Mouse (Mus musculus) heart, embryonic 14.5 days (tissue): ENCODE results near the gene Tmem209. TPM values are rescaled to one million over a fixed set of nuclear protein-coding genes. Genes with fewer than 3 reads are reported as not detected.

Experiments
- ATAC-seq: fragments of 200-750 bp; cut with Nextera tagmentation; 2 replicates; pipeline ENCODE4 v1.8.0; 2017; ENCODE audit warnings: low read depth, moderate TSS enrichment; ENCODE audit not compliant: insufficient number of reproducible peaks, insufficient read depth, low FRiP score
- H3K27ac ChIP-seq, 2 experiments: fragments of 200-500 bp in 1 of 2; fragments of 300-500 bp in 1 of 2; sonication (generic) in 1 of 2; replicated peaks in 1 of 2; 2 replicates each; pipeline ENCODE4 v1.5.1; 2012 to 2014; ENCODE audit warnings: low read depth in 2 of 2, low read length in 2 of 2, control low read depth in 1 of 2, mild to moderate bottlenecking in 1 of 2, mixed read lengths in 1 of 2; ENCODE audit not compliant: control insufficient read depth in 1 of 2, insufficient read depth in 1 of 2
- H3K27me3 ChIP-seq: fragments of 300-500 bp; sonication (generic); 2 replicates; pipeline ENCODE4 v1.6.1; 2014; ENCODE audit warnings: mild to moderate bottlenecking, low read length, control low read depth; ENCODE audit not compliant: control insufficient read depth, insufficient read depth
- H3K36me3 ChIP-seq: fragments of 300-500 bp; sonication (generic); 2 replicates; pipeline ENCODE4 v1.6.1; 2014; ENCODE audit warnings: mild to moderate bottlenecking, control low read depth, low read length, mixed read lengths; ENCODE audit not compliant: control insufficient read depth, insufficient read depth
- H3K4me1 ChIP-seq, 2 experiments: fragments of 200-500 bp in 1 of 2; fragments of 300-500 bp in 1 of 2; sonication (generic) in 1 of 2; 2 replicates each; pipeline ENCODE4 v1.6.1; 2012 to 2014; ENCODE audit warnings: low read length in 2 of 2, control low read depth in 1 of 2, mixed read lengths in 1 of 2; ENCODE audit not compliant: control insufficient read depth in 2 of 2, insufficient read depth in 2 of 2
- H3K4me2 ChIP-seq: fragments of 300-500 bp; sonication (generic); 2 replicates; pipeline ENCODE4 v1.6.1; 2014; ENCODE audit warnings: mild to moderate bottlenecking, low read length
- H3K4me3 ChIP-seq, 2 experiments: fragments of 200-500 bp in 1 of 2; fragments of 300-500 bp in 1 of 2; sonication (generic) in 1 of 2; 2 replicates each; pipeline ENCODE4 v1.5.1; 2012 to 2014; ENCODE audit warnings: low read length in 2 of 2, mild to moderate bottlenecking in 2 of 2, control low read depth in 1 of 2, low read depth in 1 of 2, moderate library complexity in 1 of 2; ENCODE audit not compliant: control insufficient read depth in 1 of 2, insufficient read depth in 1 of 2
- H3K9ac ChIP-seq: fragments of 300-500 bp; sonication (generic); 2 replicates; pipeline ENCODE4 v1.6.1; 2014; ENCODE audit warnings: mild to moderate bottlenecking, low read length
- H3K9me3 ChIP-seq: fragments of 300-500 bp; sonication (generic); 2 replicates; pipeline ENCODE4 v1.6.1; 2016; ENCODE audit warnings: low read length, control low read depth; ENCODE audit not compliant: control insufficient read depth
- WGBS: fragments of 180-500 bp; shearing (Covaris S2); extraction: QIAGEN DNeasy Blood & Tissue Kit; methylation state at CpG from one replicate; pipeline ENCODE4 v1.1.7; 2014; 5-methylcytosine and 5-hydroxymethylcytosine counted together
- polyA plus RNA-seq: library from polyadenylated mRNA; unstranded; fragments of >200 nt; fragmentation: Nextera tagmentation; extraction: Ambion mirVana; gene quantifications from 2 replicates; pipeline ENCODE4 v1.2.1, GENCODE M21; 2014

Tmem209 gene
- polyA plus RNA-seq, 1 experiment from 2014 or later, result 26.3 TPM

DNA sequence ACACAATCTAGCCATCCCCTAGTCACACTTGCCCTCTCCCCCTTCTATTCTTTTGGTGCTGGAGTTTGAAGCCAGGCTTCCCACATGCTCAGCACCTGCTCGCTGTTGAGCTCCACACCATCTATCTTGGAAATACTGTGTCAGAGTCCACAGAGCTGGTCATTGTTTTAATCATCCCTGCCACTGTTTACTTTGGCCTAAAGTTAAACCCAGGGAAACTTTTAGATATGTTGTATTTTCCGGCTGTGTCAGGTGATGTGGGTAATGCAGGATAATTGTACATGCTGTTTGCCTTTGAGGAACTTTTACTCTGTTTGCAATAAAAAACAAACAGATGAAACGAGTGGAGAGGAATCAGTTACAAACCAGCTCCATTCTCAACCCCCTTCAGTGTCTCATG is 72.5 kb downstream of the Tmem209 start:
- H3K9ac ChIP-seq, result no peak overlapping the region
- peaks cover 27% of the 10 kb centered on the region for H3K36me3 ChIP-seq
- no peaks in the 10 kb centered on the region for H3K9me3 ChIP-seq
- ATAC-seq, result no peak
- no peak overlapping the region for H3K4me3 ChIP-seq
- no peak overlapping the region for H3K4me2 ChIP-seq
- H3K27ac ChIP-seq, result no peak overlapping the region
- peaks cover 2 to 20% of the 10 kb centered on the region in 2 experiments; a peak in 3 of 4 replicates for H3K4me1 ChIP-seq
- no peaks in the 10 kb centered on the region for H3K27me3 ChIP-seq
- 63% methylated on average over 3 of the region's 3 CpGs for WGBS

DNA sequence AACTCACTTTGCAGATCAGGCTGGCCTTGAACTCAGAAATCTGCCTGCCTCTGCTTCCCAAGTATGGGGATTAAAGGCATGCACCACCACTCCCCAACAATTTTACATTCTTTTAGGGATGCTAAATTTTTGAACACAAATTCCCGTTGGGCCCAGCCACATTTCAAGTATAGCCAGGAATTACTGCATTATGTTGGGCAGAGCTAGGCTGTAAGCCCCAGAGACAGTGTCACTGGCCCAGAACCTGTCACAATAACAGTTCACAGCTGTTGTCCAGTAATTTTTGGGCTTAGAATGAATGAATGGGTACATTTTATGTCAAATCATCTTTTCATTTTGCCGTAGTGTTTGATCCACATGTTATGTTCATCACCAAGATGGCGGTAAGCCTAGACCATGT is 73.1 kb downstream of the Tmem209 start:
- Histone ChIP-seq H3K4me2 (no peak overlapping the region), H3K36me3 (peaks cover 22% of the 10 kb centered on the region), H3K4me1 (peaks cover 2 to 23% of the 10 kb centered on the region in 2 experiments; a peak in 3 of 4 replicates), H3K27ac (no peak overlapping the region), H3K9me3 (no peaks in the 10 kb centered on the region), H3K4me3 (no peak overlapping the region), H3K9ac (no peak overlapping the region), H3K27me3 (no peaks in the 10 kb centered on the region)
- ATAC-seq, result no peak
- 86% methylated on average over 3 of the region's 3 CpGs for WGBS

DNA sequence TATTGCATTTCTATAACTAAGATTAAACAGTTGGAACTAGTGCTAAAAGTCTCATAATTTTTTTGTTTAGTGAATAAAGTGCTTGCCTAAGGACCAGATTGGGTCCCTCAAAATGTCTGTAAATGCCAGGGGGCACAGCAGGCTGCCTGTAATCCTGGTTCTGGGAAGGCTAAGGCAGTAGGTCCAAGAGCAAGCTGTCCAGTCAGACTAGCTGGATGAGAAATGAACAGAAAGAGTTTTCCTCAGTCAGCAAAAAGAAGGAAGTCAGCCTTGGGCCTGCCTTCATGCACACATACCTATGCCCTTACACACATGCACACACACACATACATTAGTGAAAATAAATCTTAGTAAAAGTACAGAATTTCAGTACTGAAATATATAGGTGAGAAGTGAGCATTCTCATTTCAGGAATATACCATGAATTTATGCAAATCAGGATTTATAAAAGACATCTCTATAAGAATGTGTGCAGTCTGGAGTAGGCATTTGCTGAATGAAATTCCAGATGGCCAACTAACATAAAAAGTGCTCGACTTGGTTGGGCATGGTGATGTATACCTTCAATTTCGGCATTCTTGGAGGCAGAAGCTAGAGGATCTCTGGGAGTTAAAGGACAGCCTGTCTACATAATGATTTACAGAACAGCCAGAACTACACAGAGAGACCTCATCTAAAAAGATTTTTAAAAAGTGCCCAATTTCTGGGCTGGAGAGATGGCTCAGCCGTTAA is 77.0 kb downstream of the Tmem209 start:
- Histone ChIP-seq H3K9ac (no peak overlapping the region), H3K4me1 (peaks cover 2 to 23% of the 10 kb centered on the region in 2 experiments; a peak in 3 of 4 replicates), H3K9me3 (no peaks in the 10 kb centered on the region), H3K4me3 (no peak overlapping the region), H3K27me3 (no peaks in the 10 kb centered on the region), H3K4me2 (no peak overlapping the region), H3K36me3 (0 out of 2 replicates have a peak, but pooled peaks cover 5% of the 10 kb centered on the region), H3K27ac (peak overlapping the region; percentile 46 to 69)
- 39% methylated on average over 3 of the region's 3 CpGs for WGBS
- ATAC-seq, result no peak

Other genes with a start within 250 kb of the Tmem209 start
- gene Ube2h, start 205.2 kb downstream of the Tmem209 start, polyA plus RNA-seq, result 63.6 and 65.7 TPM in 2 replicates
- gene Zc3hc1, start 118.8 kb downstream of the Tmem209 start, polyA plus RNA-seq, result 40.7 and 44.7 TPM in 2 replicates
- gene Klhdc10, start 107.9 kb downstream of the Tmem209 start, polyA plus RNA-seq, result 22.5 and 24.5 TPM in 2 replicates
- not detected in 2 replicates for gene Ssmem1, start 66 bp upstream of the Tmem209 start, polyA plus RNA-seq
- 2.2 and 4.8 TPM in 2 replicates for gene Cpa2, start 31.8 kb upstream of the Tmem209 start, polyA plus RNA-seq
- gene Cpa4, start 58.6 kb upstream of the Tmem209 start, polyA plus RNA-seq, result 2.5 TPM in 2 replicates
- gene Cpa5, start 101.2 kb upstream of the Tmem209 start, polyA plus RNA-seq, result 0.74 TPM in 2 replicates
- gene Cpa1, start 129.4 kb upstream of the Tmem209 start, polyA plus RNA-seq, result 4.5 TPM in 2 replicates
- 9.6 and 11.3 TPM in 2 replicates for gene Cep41, start 184.0 kb upstream of the Tmem209 start, polyA plus RNA-seq
- 2,556 and 2,705 TPM in 2 replicates for gene Mest, start 213.8 kb upstream of the Tmem209 start, polyA plus RNA-seq